Mouse (Mus musculus) right cerebral cortex, postnatal 10 days (tissue): ENCODE results near the gene Ergic1.

Experiments
- DNase-seq, 2 experiments: peaks; one replicate each; pipeline ENCODE4 v3.0.0; 2021; ENCODE audit warnings: low spot score in 2 of 2

Gene Ergic1

GRCm38 (mm10) chr17:26624999-26625398 lies 63.7 kb downstream of the Ergic1 start:
- no peak for DNase-seq

- no peak for DNase-seq
Measured at GRCm38 (mm10) chr17:26625521-26626010, 64.3 kb downstream of the Ergic1 start.

- no peak for DNase-seq
Measured at GRCm38 (mm10) chr17:26628479-26628878, 67.2 kb downstream of the Ergic1 start.

- no peak for DNase-seq
Measured at GRCm38 (mm10) chr17:26628936-26629335, 67.6 kb downstream of the Ergic1 start.

- peak; percentile 61 to 77 for DNase-seq
Measured at GRCm38 (mm10) chr17:26631811-26632327, 70.6 kb downstream of the Ergic1 start.

- DNase-seq: no peak
Measured at GRCm38 (mm10) chr17:26633186-26633585, 71.9 kb downstream of the Ergic1 start.

GRCm38 (mm10) chr17:26633926-26634325 lies 72.6 kb downstream of the Ergic1 start:
- DNase-seq: no peak

- DNase-seq: no peak
Measured at GRCm38 (mm10) chr17:26634539-26634938, 73.2 kb downstream of the Ergic1 start.

GRCm38 (mm10) chr17:26635951-26636350 lies 74.7 kb downstream of the Ergic1 start:
- no peak for DNase-seq

GRCm38 (mm10) chr17:26637851-26638250 lies 76.6 kb downstream of the Ergic1 start:
- DNase-seq: no peak

- peak; percentile 62 to 75 for DNase-seq
Measured at GRCm38 (mm10) chr17:26638655-26639054, 77.4 kb downstream of the Ergic1 start.

GRCm38 (mm10) chr17:26639791-26640190 lies 78.5 kb downstream of the Ergic1 start:
- no peak for DNase-seq

GRCm38 (mm10) chr17:26640286-26640740 lies 79.0 kb downstream of the Ergic1 start:
- DNase-seq: peak in 1 of 2 experiments; percentile 58

- peak; percentile 50 to 61 for DNase-seq
Measured at GRCm38 (mm10) chr17:26643456-26643855, 82.2 kb downstream of the Ergic1 start.

GRCm38 (mm10) chr17:26643993-26644392 lies 82.7 kb downstream of the Ergic1 start:
- no peak for DNase-seq

- DNase-seq: peak; percentile 55 to 64
Measured at GRCm38 (mm10) chr17:26644509-26645410, 83.5 kb downstream of the Ergic1 start.

- DNase-seq: no peak
Measured at GRCm38 (mm10) chr17:26645411-26645854, 84.1 kb downstream of the Ergic1 start.

- no peak for DNase-seq
Measured at GRCm38 (mm10) chr17:26647283-26647682, 86.0 kb downstream of the Ergic1 start.

GRCm38 (mm10) chr17:26649565-26649964 lies 88.3 kb downstream of the Ergic1 start:
- no peak for DNase-seq

GRCm38 (mm10) chr17:26650451-26651363 lies 89.4 kb downstream of the Ergic1 start:
- peak in 1 of 2 experiments; percentile 68 for DNase-seq

- no peak for DNase-seq
Measured at GRCm38 (mm10) chr17:26658854-26659572, 97.7 kb downstream of the Ergic1 start.
